Mouse (Mus musculus): ENCODE results near the gene D930007J09Rik.

GRCm38 (mm10) chr13:32787584-32787983, 15.1 kb downstream of the D930007J09Rik start:
- TF ChIP-seq MAX (IDR thresholded peaks at IDR 0.05) (no peak), USF1 (IDR thresholded peaks at IDR 0.05; ENCODE audit: low read depth) (no peak), CTCF (IDR thresholded peaks at IDR 0.05; ENCODE audit: control insufficient read depth, insufficient read depth, insufficient read length) (no peak), MYOG (IDR thresholded peaks at IDR 0.05; ENCODE audit: control insufficient read depth, extremely low read depth, insufficient read length) (no peak), CEBPB (IDR thresholded peaks at IDR 0.05; ENCODE audit: low read depth) (no peak), MYOD1 (IDR thresholded peaks at IDR 0.05; ENCODE audit: control insufficient read depth, insufficient read length, low read depth) (no peak)
